Mouse (Mus musculus) neural tube, embryonic 11.5 days (tissue): ENCODE results near the gene Exoc3l4. TPM values are rescaled to one million over a fixed set of nuclear protein-coding genes. Genes with fewer than 3 reads are reported as not detected.

ENCODE experiments used
- ATAC-seq: fragments of 200-750 bp; cut with Nextera tagmentation; 2 replicates; pipeline ENCODE4 v1.8.0; 2017; ENCODE audit warnings: moderate number of reproducible peaks, mild to moderate bottlenecking, moderate TSS enrichment, moderate library complexity; ENCODE audit not compliant: insufficient read depth, low FRiP score, low TSS enrichment
- DNase-seq: peaks from one replicate; pipeline ENCODE4 v3.0.0-alpha.2; 2015; ENCODE audit warnings: low spot score
- H3K27ac ChIP-seq: fragments of 300-500 bp; sonication (generic); 2 replicates; pipeline ENCODE4 v1.5.1; 2014; ENCODE audit warnings: low read depth, mild to moderate bottlenecking, low read length
- H3K27me3 ChIP-seq: fragments of 300-500 bp; sonication (generic); 2 replicates; pipeline ENCODE4 v1.6.1; 2014; ENCODE audit warnings: mild to moderate bottlenecking, low read length, mixed read lengths; ENCODE audit not compliant: control insufficient read depth, insufficient read depth
- H3K36me3 ChIP-seq: fragments of 300-500 bp; sonication (generic); 2 replicates; pipeline ENCODE4 v1.6.1; 2014; ENCODE audit warnings: mild to moderate bottlenecking, low read length, moderate library complexity, mixed read lengths; ENCODE audit not compliant: control insufficient read depth, insufficient read depth
- H3K4me1 ChIP-seq: fragments of 300-500 bp; sonication (generic); 2 replicates; pipeline ENCODE4 v1.6.1; 2014; ENCODE audit warnings: low read length, mixed read lengths; ENCODE audit not compliant: control insufficient read depth, insufficient read depth
- H3K4me2 ChIP-seq: fragments of 300-500 bp; sonication (generic); 2 replicates; pipeline ENCODE4 v1.6.1; 2014; ENCODE audit warnings: low read depth, mild to moderate bottlenecking, moderate library complexity
- H3K4me3 ChIP-seq: fragments of 300-500 bp; sonication (generic); 2 replicates; pipeline ENCODE4 v1.5.1; 2014; ENCODE audit warnings: low read depth, low read length
- H3K9ac ChIP-seq: fragments of 300-500 bp; sonication (generic); 2 replicates; pipeline ENCODE4 v1.6.1; 2014; ENCODE audit warnings: mild to moderate bottlenecking, low read length
- H3K9me3 ChIP-seq: fragments of 300-500 bp; sonication (generic); 2 replicates; pipeline ENCODE4 v1.6.1; 2016; ENCODE audit warnings: low read length; ENCODE audit not compliant: control insufficient read depth
- WGBS: fragments of 180-500 bp; shearing (Covaris S2); extraction: QIAGEN DNeasy Blood & Tissue Kit; methylation state at CpG from one replicate; pipeline ENCODE4 v1.1.7; 2014; 5-methylcytosine and 5-hydroxymethylcytosine counted together
- polyA plus RNA-seq: library from polyadenylated mRNA; unstranded; fragments of >200 nt; fragmentation: Nextera tagmentation; extraction: Ambion mirVana; gene quantifications from 2 replicates; pipeline ENCODE4 v1.2.1, GENCODE M21; 2014

Gene Exoc3l4
- polyA plus RNA-seq, 1 experiment from 2014 or later: 6.6 TPM

DNA sequence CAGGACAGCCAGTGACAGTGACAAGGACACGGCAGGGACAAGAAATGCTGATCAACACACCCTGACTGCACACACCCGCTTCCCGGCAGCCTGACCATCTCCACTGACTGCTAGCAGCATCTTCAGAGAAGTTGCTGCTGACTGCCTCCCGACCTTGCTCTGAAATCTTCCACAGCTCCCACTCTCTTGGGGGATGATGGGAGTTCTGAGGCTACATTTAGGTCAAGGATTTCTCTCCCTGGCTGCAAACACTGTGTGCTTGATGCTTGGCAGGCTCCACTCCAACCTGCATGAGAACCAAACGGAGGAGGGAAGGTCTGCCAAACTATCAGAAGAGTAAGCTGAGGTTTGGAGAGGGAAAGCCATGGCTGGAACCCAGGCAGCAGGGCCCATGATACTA is 19.8 kb upstream of the Exoc3l4 start:
- H3K4me1 ChIP-seq: no peaks in the 10 kb centered on the region
- H3K4me3 ChIP-seq: no peak overlapping the region
- no peaks in the 10 kb centered on the region for H3K27me3 ChIP-seq
- H3K9ac ChIP-seq: no peak overlapping the region
- no peak for DNase-seq
- H3K27ac ChIP-seq: no peak overlapping the region
- H3K9me3 ChIP-seq: no peaks in the 10 kb centered on the region
- no peak for ATAC-seq
- WGBS: 74% methylated on average over 5 of the region's 5 CpGs
- H3K4me2 ChIP-seq: no peak overlapping the region
- H3K36me3 ChIP-seq: no peaks in the 10 kb centered on the region

DNA sequence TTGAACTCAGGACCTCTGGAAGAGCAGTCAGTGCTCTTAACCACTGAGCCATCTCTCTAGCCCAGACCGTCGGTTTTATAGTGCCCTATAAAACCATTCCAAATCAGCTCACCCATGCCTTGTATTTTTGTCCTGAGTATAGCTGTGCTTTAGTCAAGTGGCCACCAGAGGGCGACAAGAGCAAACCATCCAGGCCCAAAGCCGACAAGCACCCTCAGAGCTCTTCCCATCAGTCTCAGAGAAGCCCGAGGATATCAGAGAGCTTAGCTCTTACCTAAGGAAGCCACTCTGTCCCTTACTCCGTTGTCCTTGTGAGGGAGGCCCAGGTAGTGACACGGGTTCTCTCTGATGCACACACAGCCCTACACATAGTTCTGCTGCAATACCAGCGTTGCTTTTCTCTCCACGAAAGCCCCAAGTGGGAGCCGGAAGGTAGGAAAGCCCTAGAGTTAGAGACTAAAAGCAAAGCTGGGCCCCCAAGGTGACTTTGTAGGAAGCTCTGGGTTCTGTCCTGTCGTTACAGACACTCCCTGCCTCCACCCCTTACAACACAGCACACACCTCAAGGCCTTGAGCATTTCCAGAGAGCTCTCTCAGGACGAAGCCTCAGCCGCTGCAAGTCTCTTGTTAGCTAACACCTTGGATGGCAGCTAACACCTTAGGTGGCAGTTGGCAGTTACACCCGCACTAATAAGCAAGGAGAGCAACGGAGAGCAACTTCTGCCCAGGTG is 15.2 kb upstream of the Exoc3l4 start:
- Histone ChIP-seq H3K9ac (no peak overlapping the region), H3K27me3 (peaks cover 8% of the 10 kb centered on the region), H3K4me2 (no peak overlapping the region), H3K36me3 (no peaks in the 10 kb centered on the region), H3K4me1 (no peaks in the 10 kb centered on the region), H3K9me3 (no peaks in the 10 kb centered on the region), H3K27ac (no peak overlapping the region), H3K4me3 (no peak overlapping the region)
- 18% methylated on average over 15 of the region's 15 CpGs for WGBS
- ATAC-seq (no peak), DNase-seq (peak; percentile 84)

DNA sequence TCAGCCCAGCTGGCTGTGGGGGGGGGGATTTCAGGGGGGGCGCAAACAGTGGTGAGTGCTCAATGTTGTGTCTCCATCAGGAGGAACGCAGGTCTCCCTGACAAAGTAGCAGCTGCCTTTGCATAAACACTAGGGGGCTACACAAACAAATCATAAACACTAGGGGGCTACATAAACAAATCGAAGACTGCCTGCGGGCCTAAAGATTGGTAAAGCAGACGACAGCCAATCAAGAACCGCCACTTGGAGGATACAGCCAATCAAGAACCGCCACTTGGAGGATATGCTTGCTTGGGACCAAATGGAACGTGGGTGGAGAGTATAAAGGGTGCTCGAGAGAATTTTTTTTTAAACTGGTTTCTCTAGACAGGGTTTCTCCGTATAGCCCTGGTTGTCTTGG is 11.9 kb upstream of the Exoc3l4 start:
- no peak overlapping the region for H3K4me2 ChIP-seq
- peaks cover 4% of the 10 kb centered on the region; the same call in 1 of the 2 replicates for H3K4me1 ChIP-seq
- H3K36me3 ChIP-seq: no peaks in the 10 kb centered on the region
- WGBS: 42% methylated on average over 10 of the region's 10 CpGs
- no peak for DNase-seq
- no peak overlapping the region for H3K27ac ChIP-seq
- ATAC-seq: no peak
- H3K9ac ChIP-seq: no peak overlapping the region
- no peak overlapping the region for H3K4me3 ChIP-seq
- H3K27me3 ChIP-seq: peaks cover 25% of the 10 kb centered on the region
- H3K9me3 ChIP-seq: no peaks in the 10 kb centered on the region

DNA sequence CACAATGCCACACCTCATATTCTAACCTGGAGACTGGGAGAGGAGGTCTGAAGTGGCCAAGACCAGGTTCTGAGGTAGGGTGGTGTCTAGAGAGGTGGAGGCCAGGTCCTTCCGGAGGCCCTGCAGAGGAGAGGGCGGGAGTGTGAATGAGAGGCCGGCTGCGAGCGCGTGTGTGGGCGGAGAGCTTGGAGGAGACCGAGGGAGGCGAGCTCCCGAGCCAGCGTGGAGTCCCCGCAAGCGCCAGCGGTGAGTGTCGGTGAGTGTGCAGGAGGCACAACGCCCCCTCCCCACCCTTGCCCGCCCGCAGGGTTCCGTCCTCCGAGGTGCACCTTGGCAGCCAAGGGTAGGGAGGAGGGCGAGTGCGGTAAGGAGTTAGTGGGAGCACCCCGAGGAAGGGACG is 10.2 kb upstream of the Exoc3l4 start, which contains the start of gene Lbhd2:
Lbhd2 (plus strand) TSS at position 188 of the 400 bp plus-strand sequence.
- ATAC-seq (no peak), DNase-seq (no peak)
- H3K9ac ChIP-seq: no peak within 1 kb of the TSS
- peaks cover 6% of the 10 kb centered on the region; the same call in 1 of the 2 replicates for H3K4me1 ChIP-seq
- no peak within 1 kb of the TSS for H3K4me2 ChIP-seq
- H3K4me3 ChIP-seq: no peak within 1 kb of the TSS
- no peaks in the 10 kb centered on the region for H3K9me3 ChIP-seq
- no peak within 1 kb of the TSS for H3K27ac ChIP-seq
- H3K36me3 ChIP-seq: no peaks in the 10 kb centered on the region
- WGBS: 3% methylated on average over 22 of the region's 24 CpGs
- peaks cover 25% of the 10 kb centered on the region for H3K27me3 ChIP-seq

DNA sequence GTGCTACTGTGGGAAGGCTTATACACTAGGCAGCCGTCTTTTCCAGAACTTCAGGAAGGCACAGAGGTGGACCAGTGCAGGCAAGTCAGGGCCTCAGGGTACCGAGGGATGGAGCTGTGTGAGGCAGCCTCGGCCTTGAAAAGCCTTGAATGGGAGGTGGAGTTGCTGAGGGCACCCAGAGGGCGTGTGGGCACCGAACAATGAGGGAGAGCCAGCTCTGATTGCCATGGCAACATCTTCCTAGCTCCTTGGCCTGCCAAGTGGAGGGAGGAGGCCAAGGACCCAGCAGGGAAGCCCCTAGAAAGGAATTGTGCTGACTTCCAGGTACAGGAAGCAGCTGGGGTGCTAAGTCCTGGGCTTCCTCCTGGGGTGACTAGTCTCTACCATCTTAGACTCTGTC is 7.2 kb upstream of the Exoc3l4 start:
- H3K4me1 ChIP-seq: peaks cover 6% of the 10 kb centered on the region
- H3K9ac ChIP-seq: no peak overlapping the region
- 21% methylated on average over 5 of the region's 5 CpGs for WGBS
- no peak overlapping the region for H3K4me3 ChIP-seq
- H3K9me3 ChIP-seq: no peaks in the 10 kb centered on the region
- peaks cover 25% of the 10 kb centered on the region for H3K27me3 ChIP-seq
- no peak overlapping the region for H3K27ac ChIP-seq
- ATAC-seq (no peak), DNase-seq (no peak)
- H3K36me3 ChIP-seq: no peaks in the 10 kb centered on the region
- H3K4me2 ChIP-seq: no peak overlapping the region

DNA sequence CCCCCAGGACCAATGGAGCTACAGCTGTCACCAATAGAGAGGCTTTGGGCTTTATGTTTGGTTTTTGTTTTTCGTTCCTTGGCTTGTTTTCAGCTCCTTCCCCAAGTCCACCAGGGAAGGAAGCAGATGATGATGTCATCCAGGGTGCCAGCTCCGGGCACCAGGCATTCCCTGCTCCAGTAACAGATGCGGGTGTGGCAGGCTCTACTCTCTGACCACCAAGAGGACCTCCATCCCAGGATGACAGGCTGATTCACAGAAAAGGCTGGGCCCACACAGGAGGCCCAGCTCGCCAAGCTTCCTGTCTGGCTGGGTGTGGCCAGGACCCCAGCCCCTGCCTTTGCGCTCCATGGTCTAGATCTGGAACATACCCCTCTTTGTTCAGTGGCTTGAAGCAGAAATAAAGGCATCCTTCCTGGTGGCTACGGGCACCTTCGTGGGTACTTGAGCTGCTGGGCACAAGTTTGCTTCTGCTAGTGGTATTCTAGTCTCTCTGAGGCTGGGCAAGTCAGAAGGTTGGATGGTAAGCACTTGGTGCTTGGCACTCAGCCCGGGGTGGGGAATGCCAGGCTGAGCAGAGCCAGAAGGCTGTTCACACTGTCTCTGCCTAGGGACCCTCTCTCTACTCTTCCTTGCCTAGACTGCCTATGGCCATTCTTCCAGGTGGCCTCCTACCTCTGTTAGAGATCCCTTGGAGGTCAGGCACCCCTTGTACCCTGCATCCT is 5.0 kb upstream of the Exoc3l4 start:
- no peaks in the 10 kb centered on the region for H3K9me3 ChIP-seq
- no peak overlapping the region for H3K4me2 ChIP-seq
- WGBS: 86% methylated on average over 8 of the region's 8 CpGs
- H3K27me3 ChIP-seq: peaks cover 16% of the 10 kb centered on the region
- H3K36me3 ChIP-seq: no peaks in the 10 kb centered on the region
- ATAC-seq (no peak), DNase-seq (no peak)
- H3K9ac ChIP-seq: no peak overlapping the region
- no peak overlapping the region for H3K27ac ChIP-seq
- H3K4me3 ChIP-seq: no peak overlapping the region
- peaks cover 6% of the 10 kb centered on the region for H3K4me1 ChIP-seq

DNA sequence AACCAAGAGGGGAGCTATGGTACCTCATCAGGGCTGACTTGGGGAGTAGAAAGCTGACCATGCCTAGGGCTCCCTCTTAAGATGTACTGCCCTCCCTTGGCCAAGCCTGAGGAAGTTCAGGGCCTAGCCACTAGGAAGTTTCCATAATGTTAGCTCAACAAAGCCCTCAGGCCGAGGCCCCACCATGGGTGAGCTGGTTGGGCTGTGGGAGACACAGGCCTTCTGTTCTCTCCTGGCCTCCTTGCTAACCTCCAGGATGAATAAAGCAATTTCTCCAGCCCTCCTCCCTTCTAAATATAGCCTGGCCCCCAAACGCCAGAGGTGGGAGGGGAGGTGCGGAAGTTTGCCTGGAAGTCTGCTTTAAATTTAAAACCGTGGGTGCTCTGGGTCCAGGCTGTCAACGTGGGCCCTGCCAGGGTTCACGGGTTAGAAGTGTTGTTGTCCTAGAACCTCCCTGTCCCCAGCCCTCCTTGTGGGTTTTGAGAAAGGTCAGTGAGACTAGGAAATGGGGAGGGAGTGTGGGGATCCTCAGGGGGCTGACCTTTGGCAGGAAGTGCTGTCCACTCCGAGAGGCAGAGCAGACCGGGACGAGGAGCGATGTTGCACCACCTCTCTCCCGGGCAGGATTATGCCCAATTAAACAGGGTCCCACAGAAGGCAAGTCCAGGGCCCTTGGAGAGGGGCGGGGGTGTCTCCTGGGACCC is 4.1 kb upstream of the Exoc3l4 start:
- Histone ChIP-seq H3K27me3 (peaks cover 7% of the 10 kb centered on the region), H3K27ac (no peak overlapping the region), H3K9ac (no peak overlapping the region), H3K4me2 (peak overlapping the region; percentile 33), H3K9me3 (no peaks in the 10 kb centered on the region), H3K4me3 (no peak overlapping the region; the same call in 1 of the 2 replicates), H3K36me3 (no peaks in the 10 kb centered on the region), H3K4me1 (peaks cover 9% of the 10 kb centered on the region)
- 15% methylated on average over 12 of the region's 12 CpGs for WGBS
- no peak for ATAC-seq
- DNase-seq: no peak

DNA sequence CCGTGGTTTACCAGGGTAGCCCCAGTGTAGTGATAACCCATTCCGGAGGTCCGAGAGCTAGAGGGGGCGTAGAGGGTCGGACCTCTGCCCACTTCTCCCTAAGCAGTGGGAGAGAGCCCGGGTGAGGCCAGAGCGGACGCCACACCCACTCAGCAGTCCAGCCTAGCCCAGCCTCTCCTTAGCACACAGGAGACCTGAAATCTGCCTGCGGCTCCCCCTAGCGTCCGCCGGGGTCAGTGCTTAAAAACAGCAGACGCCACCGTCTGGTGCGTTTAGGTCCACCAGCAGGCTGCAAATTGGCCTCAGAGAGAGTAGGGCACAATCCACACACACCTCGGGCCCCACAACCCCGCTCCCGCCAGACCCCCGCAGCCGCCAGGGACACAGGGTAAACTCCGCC is 3.5 kb upstream of the Exoc3l4 start:
- peaks cover 9% of the 10 kb centered on the region for H3K4me1 ChIP-seq
- 1% methylated on average over 21 of the region's 21 CpGs for WGBS
- H3K27me3 ChIP-seq: 0 out of 2 replicates have a peak, but pooled peaks cover 2% of the 10 kb centered on the region
- no peaks in the 10 kb centered on the region for H3K36me3 ChIP-seq
- no peak overlapping the region for H3K27ac ChIP-seq
- peak overlapping the region; percentile 33 for H3K4me2 ChIP-seq
- peak; percentile 71; the same call in 1 of the 2 replicates for ATAC-seq
- H3K4me3 ChIP-seq: no peak overlapping the region; the same call in 1 of the 2 replicates
- no peaks in the 10 kb centered on the region for H3K9me3 ChIP-seq
- DNase-seq: peak; percentile 92
- H3K9ac ChIP-seq: no peak overlapping the region
